Mouse (Mus musculus): Measurements from ENCODE around the gene Sirpa.

The Sirpa gene

GRCm38 (mm10) chr2:129592459-129593140, at the start of gene Sirpa:
Sirpa (plus strand) TSS chr2:129592835.
- peak; percentile 88 for DNase-seq

GRCm38 (mm10) chr2:129544448-129544847, 48.2 kb upstream of the Sirpa start:
- DNase-seq: peak; percentile 70

GRCm38 (mm10) chr2:129544919-129545318, 47.7 kb upstream of the Sirpa start:
- DNase-seq: no peak

- no peak for DNase-seq
These were observed 47.0 kb upstream of the Sirpa start for GRCm38 (mm10) chr2:129545596-129545995.

- DNase-seq: no peak
These were observed 45.9 kb upstream of the Sirpa start for GRCm38 (mm10) chr2:129546772-129547171.

- DNase-seq: no peak
These were observed 43.0 kb upstream of the Sirpa start for GRCm38 (mm10) chr2:129549537-129550135.

- no peak for DNase-seq
These were observed 41.9 kb upstream of the Sirpa start for GRCm38 (mm10) chr2:129550781-129551180.

GRCm38 (mm10) chr2:129556081-129556480, 36.6 kb upstream of the Sirpa start:
- no peak for DNase-seq

GRCm38 (mm10) chr2:129558008-129558874, 34.4 kb upstream of the Sirpa start:
- no peak for DNase-seq

- DNase-seq: no peak
These were observed 33.8 kb upstream of the Sirpa start for GRCm38 (mm10) chr2:129558875-129559219.

GRCm38 (mm10) chr2:129561796-129562195, 30.8 kb upstream of the Sirpa start:
- no peak for DNase-seq

- no peak for DNase-seq
These were observed 28.5 kb upstream of the Sirpa start for GRCm38 (mm10) chr2:129563944-129564709.

- no peak for DNase-seq
These were observed 23.5 kb upstream of the Sirpa start for GRCm38 (mm10) chr2:129569120-129569519.

- DNase-seq: no peak
These were observed 23.1 kb upstream of the Sirpa start for GRCm38 (mm10) chr2:129569556-129569955.

GRCm38 (mm10) chr2:129573701-129574273, 18.8 kb upstream of the Sirpa start:
- DNase-seq: no peak

GRCm38 (mm10) chr2:129574395-129575046, 18.1 kb upstream of the Sirpa start:
- peak; percentile 58 for DNase-seq

- no peak for DNase-seq
These were observed 17.5 kb upstream of the Sirpa start for GRCm38 (mm10) chr2:129575113-129575512.

GRCm38 (mm10) chr2:129576611-129577447, 15.8 kb upstream of the Sirpa start:
- DNase-seq: no peak

- DNase-seq: no peak
These were observed 12.0 kb upstream of the Sirpa start for GRCm38 (mm10) chr2:129580656-129581055.

- DNase-seq: peak; percentile 63
These were observed 10.8 kb upstream of the Sirpa start for GRCm38 (mm10) chr2:129581826-129582225.

- peak; percentile 62 for DNase-seq
These were observed 10.4 kb upstream of the Sirpa start for GRCm38 (mm10) chr2:129582261-129582660.
